Mouse (Mus musculus) lung, embryonic 15.5 days (tissue): ENCODE results near the gene Gm11639. TPM values are rescaled to one million over a fixed set of nuclear protein-coding genes. Genes with fewer than 3 reads are reported as not detected.
"Not testable (repeated sequence)": the region's sequence is repeated elsewhere in the genome, so short reads cannot be mapped to it uniquely, and the experiment has no call there.

Source experiments
- ATAC-seq: fragments of 200-750 bp; cut with Nextera tagmentation; 2 replicates; pipeline ENCODE4 v1.8.0; 2017; ENCODE audit warnings: moderate number of reproducible peaks, borderline replicate concordance; ENCODE audit not compliant: low FRiP score, low TSS enrichment; ENCODE audit errors: extremely low read depth
- H3K27ac ChIP-seq: fragments of 300-500 bp; sonication (generic); 2 replicates; pipeline ENCODE4 v1.5.1; 2015; ENCODE audit warnings: moderate library complexity, mild to moderate bottlenecking, inconsistent platforms
- H3K27me3 ChIP-seq: fragments of 300-500 bp; sonication (generic); 2 replicates; pipeline ENCODE4 v1.6.1; 2015; ENCODE audit warnings: inconsistent platforms
- H3K36me3 ChIP-seq: fragments of 300-500 bp; sonication (generic); 2 replicates; pipeline ENCODE4 v1.6.1; 2015; ENCODE audit warnings: inconsistent platforms
- H3K4me1 ChIP-seq: fragments of 300-500 bp; sonication (generic); 2 replicates; pipeline ENCODE4 v1.6.1; 2015; ENCODE audit warnings: inconsistent platforms
- H3K4me2 ChIP-seq: fragments of 300-500 bp; sonication (generic); 2 replicates; pipeline ENCODE4 v1.6.1; 2015; ENCODE audit warnings: inconsistent platforms, mild to moderate bottlenecking, moderate library complexity
- H3K4me3 ChIP-seq: fragments of 300-500 bp; sonication (generic); 2 replicates; pipeline ENCODE4 v1.5.1; 2015; ENCODE audit warnings: mild to moderate bottlenecking, inconsistent platforms
- H3K9ac ChIP-seq: fragments of 300-500 bp; sonication (generic); 2 replicates; pipeline ENCODE4 v1.6.1; 2015; ENCODE audit warnings: inconsistent platforms
- H3K9me3 ChIP-seq: fragments of 300-500 bp; sonication (generic); 2 replicates; pipeline ENCODE4 v1.6.1; 2016; ENCODE audit warnings: inconsistent platforms
- WGBS: fragments of 180-500 bp; shearing (Covaris S2); methylation state at CpG from one replicate; pipeline ENCODE4 v1.1.7; 2015; 5-methylcytosine and 5-hydroxymethylcytosine counted together
- polyA plus RNA-seq: library from polyadenylated mRNA; unstranded; fragments of >200 nt; fragmentation: Nextera tagmentation; extraction: Ambion mirVana; gene quantifications from 2 replicates; pipeline ENCODE4 v1.2.1, GENCODE M21; 2015

Gene Gm11639
- polyA plus RNA-seq, 1 experiment from 2014 or later, result not detected

DNA sequence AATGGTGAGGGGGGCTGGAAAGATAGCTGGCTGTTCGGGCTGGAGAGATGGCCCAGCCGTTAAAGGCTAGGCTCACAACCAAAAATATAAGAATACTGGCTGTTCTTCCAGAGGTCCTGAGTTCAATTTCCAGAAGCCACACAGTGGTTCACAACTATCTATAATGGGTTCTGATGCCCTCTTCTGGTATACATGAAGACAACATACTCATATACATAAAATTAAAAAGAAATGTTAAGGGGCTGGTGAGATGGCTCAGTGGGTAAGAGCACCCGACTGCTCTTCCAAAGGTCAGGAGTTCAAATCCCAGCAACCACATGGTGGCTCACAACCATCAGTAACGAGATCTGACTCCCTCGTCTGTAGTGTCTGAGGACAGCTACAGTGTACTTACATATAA is 436.3 kb downstream of the Gm11639 start:
- H3K9ac ChIP-seq, H3K4me3 ChIP-seq, H3K4me2 ChIP-seq, H3K36me3 ChIP-seq, ATAC-seq, H3K4me1 ChIP-seq, H3K9me3 ChIP-seq, H3K27me3 ChIP-seq, H3K27ac ChIP-seq: not testable (repeated sequence)
- WGBS, result 60% methylated on average over 5 of the region's 5 CpGs

- 0 out of 2 replicates have a peak, but pooled peaks have one; percentile 34 for ATAC-seq
- Histone ChIP-seq H3K9ac (no peak overlapping the region), H3K36me3 (peaks cover under 1% of the 10 kb centered on the region; the same call in 1 of the 2 replicates), H3K27me3 (no peaks in the 10 kb centered on the region), H3K27ac (no peak overlapping the region), H3K4me2 (no peak overlapping the region), H3K9me3 (no peaks in the 10 kb centered on the region), H3K4me3 (no peak overlapping the region), H3K4me1 (peaks cover 18% of the 10 kb centered on the region)
- WGBS, result 5% methylated on average over 9 of the region's 9 CpGs
These were observed 438.5 kb downstream of the Gm11639 start for GRCm38 (mm10) chr11:105123986-105124385.

DNA sequence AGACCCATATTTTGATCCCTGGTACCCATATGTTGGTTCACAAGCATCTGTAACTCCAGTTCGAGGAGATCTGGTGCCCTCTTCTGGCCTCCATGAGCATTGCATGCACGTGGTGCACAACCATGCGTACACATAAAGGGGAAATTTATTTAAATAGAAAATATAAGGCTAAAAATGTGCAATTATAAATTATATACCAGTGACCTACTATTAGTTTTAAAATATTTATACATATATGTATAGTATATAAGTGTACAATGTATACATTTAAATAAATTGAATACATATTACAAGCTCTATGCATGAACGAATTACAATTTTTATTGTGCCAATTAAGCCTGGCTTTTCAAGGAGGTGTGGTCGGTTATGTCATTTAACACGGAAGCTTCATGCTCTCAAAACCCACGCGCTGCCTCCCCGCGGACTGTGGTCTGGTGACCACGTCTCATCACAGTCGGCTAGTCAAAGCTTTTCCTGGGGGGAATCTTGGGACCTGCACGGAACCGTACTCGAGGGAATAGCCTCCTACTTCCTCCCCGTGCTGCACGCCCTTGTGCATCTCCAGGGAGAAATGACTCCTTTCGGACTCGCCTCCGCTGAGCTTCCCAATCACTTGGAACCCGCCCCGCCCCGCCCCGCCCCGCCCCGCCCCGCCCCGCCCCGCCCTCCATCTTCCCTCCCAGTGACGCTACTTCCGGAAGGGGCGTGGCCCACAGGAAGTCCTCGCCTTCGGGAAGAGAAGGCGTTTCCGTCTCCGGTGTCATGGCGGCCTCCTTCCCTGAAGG is 440.4 kb downstream of the Gm11639 start, which contains the start of gene Mettl2:
Gene Mettl2, plus strand, starts transcription at position 691 of the 785 bp plus-strand sequence.
- ATAC-seq, result peak; percentile 92
- Histone ChIP-seq H3K9ac (peak within 1 kb of the TSS; percentile 56), H3K36me3 (peaks cover 15% of the 10 kb centered on the region; the same call in 1 of the 2 replicates), H3K4me1 (peaks cover 18% of the 10 kb centered on the region), H3K4me3 (peak within 1 kb of the TSS; percentile 98), H3K4me2 (peak within 1 kb of the TSS; percentile 72), H3K27me3 (no peaks in the 10 kb centered on the region), H3K27ac (peak within 1 kb of the TSS; percentile 72), H3K9me3 (no peaks in the 10 kb centered on the region)
- WGBS, result 1% methylated on average over 38 of the region's 38 CpGs

GRCm38 (mm10) chr11:105126520-105127029 is 441.1 kb downstream of the Gm11639 start:
- under 1% methylated on average over 49 of the region's 49 CpGs for WGBS
- peak overlapping the region; percentile 98 for H3K4me3 ChIP-seq
- no peaks in the 10 kb centered on the region for H3K27me3 ChIP-seq
- peak; percentile 32; the same call in 1 of the 2 replicates for ATAC-seq
- H3K36me3 ChIP-seq, result peaks cover 20% of the 10 kb centered on the region
- H3K27ac ChIP-seq, result no peak overlapping the region
- H3K4me1 ChIP-seq, result peaks cover 18% of the 10 kb centered on the region
- H3K9ac ChIP-seq, result peak overlapping the region; percentile 56
- no peaks in the 10 kb centered on the region for H3K9me3 ChIP-seq
- H3K4me2 ChIP-seq, result peak overlapping the region; percentile 72

- WGBS, result 83% methylated on average over 7 of the region's 7 CpGs
- H3K9me3 ChIP-seq, result no peaks in the 10 kb centered on the region
- H3K9ac ChIP-seq, result no peak overlapping the region
- no peak overlapping the region for H3K4me2 ChIP-seq
- H3K27ac ChIP-seq, result no peak overlapping the region
- H3K4me1 ChIP-seq, result no peaks in the 10 kb centered on the region
- ATAC-seq, result no peak
- no peaks in the 10 kb centered on the region for H3K27me3 ChIP-seq
- H3K36me3 ChIP-seq, result peaks cover 92% of the 10 kb centered on the region
- H3K4me3 ChIP-seq, result no peak overlapping the region
These were observed 450.2 kb downstream of the Gm11639 start for GRCm38 (mm10) chr11:105135692-105136091.

GRCm38 (mm10) chr11:105137255-105137654 is 451.7 kb downstream of the Gm11639 start:
- not testable (repeated sequence) for H3K9me3 ChIP-seq, H3K27ac ChIP-seq, H3K27me3 ChIP-seq, ATAC-seq, H3K4me1 ChIP-seq, H3K9ac ChIP-seq, H3K4me2 ChIP-seq, H3K4me3 ChIP-seq
- H3K36me3 ChIP-seq, result peaks cover 77% of the 10 kb centered on the region
- WGBS, result 85% methylated on average over 2 of the region's 2 CpGs

DNA sequence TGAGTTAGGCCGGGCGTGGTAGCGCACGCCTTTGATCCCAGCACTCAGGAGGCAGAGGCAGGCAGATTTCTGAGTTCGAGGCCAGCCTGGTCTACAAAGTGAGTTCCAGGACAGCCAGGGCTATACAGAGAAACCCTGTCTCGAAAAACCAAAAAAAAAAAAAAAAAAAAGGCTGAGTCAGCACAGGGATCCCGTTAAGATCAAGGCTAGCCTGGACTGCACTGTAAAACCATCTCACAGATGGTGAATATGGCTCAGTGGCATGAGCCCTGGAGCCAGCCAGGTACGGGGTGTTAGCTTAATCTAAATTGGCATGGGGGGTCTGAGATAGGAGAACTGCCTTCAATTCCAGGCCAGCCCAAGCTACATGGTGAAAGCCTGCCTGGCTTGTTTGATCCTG is 455.0 kb downstream of the Gm11639 start:
- not testable (repeated sequence) for H3K4me2 ChIP-seq, H3K9ac ChIP-seq, H3K9me3 ChIP-seq, H3K27me3 ChIP-seq, H3K27ac ChIP-seq, H3K4me1 ChIP-seq, H3K4me3 ChIP-seq, ATAC-seq
- H3K36me3 ChIP-seq, result peaks cover 45% of the 10 kb centered on the region
- 95% methylated on average over 7 of the region's 8 CpGs for WGBS

GRCm38 (mm10) chr11:105141115-105141514 is 455.6 kb downstream of the Gm11639 start:
- no peak overlapping the region for H3K4me3 ChIP-seq
- 0 out of 2 replicates have a peak, but pooled peaks cover 3% of the 10 kb centered on the region for H3K4me1 ChIP-seq
- no peak overlapping the region for H3K27ac ChIP-seq
- H3K36me3 ChIP-seq, result peaks cover 39% of the 10 kb centered on the region
- H3K9me3 ChIP-seq, result no peaks in the 10 kb centered on the region
- no peak overlapping the region for H3K9ac ChIP-seq
- H3K27me3 ChIP-seq, result no peaks in the 10 kb centered on the region
- H3K4me2 ChIP-seq, result no peak overlapping the region
- WGBS, result 90% methylated on average over 5 of the region's 5 CpGs
- no peak for ATAC-seq

- H3K9me3 ChIP-seq, result no peaks in the 10 kb centered on the region
- H3K36me3 ChIP-seq, result peaks cover 16% of the 10 kb centered on the region
- no peak overlapping the region for H3K4me3 ChIP-seq
- no peak overlapping the region for H3K27ac ChIP-seq
- H3K9ac ChIP-seq, result no peak overlapping the region
- no peak for ATAC-seq
- no peaks in the 10 kb centered on the region for H3K27me3 ChIP-seq
- 0 out of 2 replicates have a peak, but pooled peaks cover 3% of the 10 kb centered on the region for H3K4me1 ChIP-seq
- no peak overlapping the region for H3K4me2 ChIP-seq
These were observed 458.1 kb downstream of the Gm11639 start for GRCm38 (mm10) chr11:105143564-105143963.

GRCm38 (mm10) chr11:105144084-105144483 is 458.6 kb downstream of the Gm11639 start:
- Histone ChIP-seq H3K27me3 (no peaks in the 10 kb centered on the region), H3K4me3 (no peak overlapping the region), H3K9ac (no peak overlapping the region), H3K9me3 (no peaks in the 10 kb centered on the region), H3K36me3 (peaks cover 11% of the 10 kb centered on the region), H3K4me1 (0 out of 2 replicates have a peak, but pooled peaks cover 3% of the 10 kb centered on the region), H3K4me2 (no peak overlapping the region), H3K27ac (no peak overlapping the region)
- 71% methylated on average over 3 of the region's 3 CpGs for WGBS
- no peak for ATAC-seq

- Histone ChIP-seq H3K4me2 (no peak overlapping the region), H3K4me1 (0 out of 2 replicates have a peak, but pooled peaks cover 3% of the 10 kb centered on the region), H3K27ac (no peak overlapping the region), H3K4me3 (no peak overlapping the region), H3K36me3 (peaks cover 5% of the 10 kb centered on the region), H3K27me3 (no peaks in the 10 kb centered on the region), H3K9ac (no peak overlapping the region), H3K9me3 (no peaks in the 10 kb centered on the region)
- no peak; the same call in 1 of the 2 replicates for ATAC-seq
- WGBS, result 69% methylated on average over 11 of the region's 11 CpGs
These were observed 459.2 kb downstream of the Gm11639 start for GRCm38 (mm10) chr11:105144508-105145210.
